Mouse (Mus musculus): ENCODE results near the gene Cpt1a. TPM values are rescaled to one million over a fixed set of nuclear protein-coding genes. Genes with fewer than 3 reads are reported as not detected.
A peak's percentile ranks its signal among the peaks of the same experiment; 100 is the strongest.

Cpt1a gene
- polyA plus RNA-seq, 1 experiment from 2014 or later, result 54.7 TPM

GRCm38 (mm10) chr19:3324931-3325711, 3.0 kb downstream of the Cpt1a start:
- DNase-seq (ENCODE audit: low spot score), result peak; percentile 94

- no peak for DNase-seq (ENCODE audit: low spot score)
Measured at GRCm38 (mm10) chr19:3325771-3326478, 3.8 kb downstream of the Cpt1a start.

GRCm38 (mm10) chr19:3326479-3327047, 4.4 kb downstream of the Cpt1a start:
- no peak for DNase-seq (ENCODE audit: low spot score)

- DNase-seq (ENCODE audit: low spot score), result no peak
Measured at GRCm38 (mm10) chr19:3333247-3333646, 11.1 kb downstream of the Cpt1a start.

- no peak for DNase-seq (ENCODE audit: low spot score)
Measured at GRCm38 (mm10) chr19:3333694-3334515, 11.8 kb downstream of the Cpt1a start.

GRCm38 (mm10) chr19:3334550-3334949, 12.4 kb downstream of the Cpt1a start:
- no peak for DNase-seq (ENCODE audit: low spot score)

- no peak for DNase-seq (ENCODE audit: low spot score)
Measured at GRCm38 (mm10) chr19:3335917-3336316, 13.8 kb downstream of the Cpt1a start.

GRCm38 (mm10) chr19:3336485-3337255, 14.5 kb downstream of the Cpt1a start:
- no peak for DNase-seq (ENCODE audit: low spot score)

GRCm38 (mm10) chr19:3339187-3339586, 17.1 kb downstream of the Cpt1a start:
- DNase-seq (ENCODE audit: low spot score), result no peak

GRCm38 (mm10) chr19:3341021-3341420, 18.9 kb downstream of the Cpt1a start:
- peak; percentile 62 for DNase-seq (ENCODE audit: low spot score)

GRCm38 (mm10) chr19:3343929-3344328, 21.8 kb downstream of the Cpt1a start:
- no peak for DNase-seq (ENCODE audit: low spot score)

GRCm38 (mm10) chr19:3344636-3345544, 22.8 kb downstream of the Cpt1a start:
- no peak for DNase-seq (ENCODE audit: low spot score)

- no peak for DNase-seq (ENCODE audit: low spot score)
Measured at GRCm38 (mm10) chr19:3347784-3348183, 25.6 kb downstream of the Cpt1a start.

GRCm38 (mm10) chr19:3353415-3354111, 31.4 kb downstream of the Cpt1a start:
- no peak for DNase-seq (ENCODE audit: low spot score)

GRCm38 (mm10) chr19:3355096-3355495, 33.0 kb downstream of the Cpt1a start:
- DNase-seq (ENCODE audit: low spot score), result no peak

GRCm38 (mm10) chr19:3356516-3356915, 34.4 kb downstream of the Cpt1a start:
- DNase-seq (ENCODE audit: low spot score), result no peak

- no peak for DNase-seq (ENCODE audit: low spot score)
Measured at GRCm38 (mm10) chr19:3357620-3358019, 35.5 kb downstream of the Cpt1a start.

- no peak for DNase-seq (ENCODE audit: low spot score)
Measured at GRCm38 (mm10) chr19:3359841-3360588, 37.9 kb downstream of the Cpt1a start.
